Mouse (Mus musculus) neural tube, embryonic 13.5 days (tissue): ENCODE results near the gene Naif1. TPM values are rescaled to one million over a fixed set of nuclear protein-coding genes. Genes with fewer than 3 reads are reported as not detected.

Source experiments
- polyA plus RNA-seq: library from polyadenylated mRNA; unstranded; fragments of >200 nt; fragmentation: Nextera tagmentation; extraction: Ambion mirVana; gene quantifications from 2 replicates; pipeline ENCODE4 v1.2.1, GENCODE M21; 2015

Naif1 gene
- polyA plus RNA-seq, 1 experiment from 2014 or later = 5.1 TPM

Other genes starting within 250 kb of the Naif1 start
- 25.8 and 25.9 TPM in 2 replicates for gene Pomt1, start 213.9 kb upstream of the Naif1 start, polyA plus RNA-seq
- gene Uck1, start 190.3 kb upstream of the Naif1 start, polyA plus RNA-seq = 68.3 and 75.5 TPM in 2 replicates
- 27.8 and 30.0 TPM in 2 replicates for gene Golga2, start 163.1 kb upstream of the Naif1 start, polyA plus RNA-seq
- 432 and 483 TPM in 2 replicates for gene Swi5, start 162.4 kb upstream of the Naif1 start, polyA plus RNA-seq
- 49.9 and 51.1 TPM in 2 replicates for gene Ciz1, start 98.1 kb upstream of the Naif1 start, polyA plus RNA-seq
- gene Dnm1, start 97.1 kb upstream of the Naif1 start, polyA plus RNA-seq = 44.3 and 47.0 TPM in 2 replicates
- gene 1110008P14Rik, start 68.5 kb upstream of the Naif1 start, polyA plus RNA-seq = 101 and 135 TPM in 2 replicates
- 0.56 and 1.4 TPM in 2 replicates for gene Lcn2, start 62.2 kb upstream of the Naif1 start, polyA plus RNA-seq
- gene Ptges2, start 54.6 kb upstream of the Naif1 start, polyA plus RNA-seq = 44.3 and 46.0 TPM in 2 replicates
- gene Slc25a25, start 988 bp downstream of the Naif1 start, polyA plus RNA-seq = 49.8 and 49.9 TPM in 2 replicates
- 7.9 and 9.1 TPM in 2 replicates for gene Fam102a, start 84.9 kb downstream of the Naif1 start, polyA plus RNA-seq
- 128 and 143 TPM in 2 replicates for gene Dpm2, start 120.4 kb downstream of the Naif1 start, polyA plus RNA-seq
- 9.2 and 9.4 TPM in 2 replicates for gene Pip5kl1, start 124.3 kb downstream of the Naif1 start, polyA plus RNA-seq
- gene 9430097D07Rik, start 125.2 kb downstream of the Naif1 start, polyA plus RNA-seq = 0.50 and 0.71 TPM in 2 replicates
- gene St6galnac4, start 136.6 kb downstream of the Naif1 start, polyA plus RNA-seq = 25.3 and 25.9 TPM in 2 replicates
- 9.4 and 11.0 TPM in 2 replicates for gene St6galnac6, start 149.3 kb downstream of the Naif1 start, polyA plus RNA-seq
- 74.2 and 75.4 TPM in 2 replicates for gene Ak1, start 171.3 kb downstream of the Naif1 start, polyA plus RNA-seq
- 28.4 and 31.5 TPM in 2 replicates for gene Eng, start 196.1 kb downstream of the Naif1 start, polyA plus RNA-seq